Mouse (Mus musculus) midbrain, embryonic 15.5 days (tissue): ENCODE measurements around the gene Gm6525. TPM values are rescaled to one million over a fixed set of nuclear protein-coding genes. Genes with fewer than 3 reads are reported as not detected.

ENCODE experiments used
- ATAC-seq: fragments of 200-750 bp; cut with Nextera tagmentation; replicated peaks from 2 replicates; pipeline ENCODE4 v1.8.0; 2017; ENCODE audit warnings: moderate TSS enrichment
- H3K27ac ChIP-seq: fragments of 300-500 bp; sonication (generic); 2 replicates; pipeline ENCODE4 v1.5.1; 2015; ENCODE audit warnings: mild to moderate bottlenecking, inconsistent platforms
- H3K27me3 ChIP-seq: fragments of 300-500 bp; sonication (generic); replicated peaks from 2 replicates; pipeline ENCODE4 v1.6.1; 2015; ENCODE audit warnings: inconsistent platforms
- H3K36me3 ChIP-seq: fragments of 300-500 bp; sonication (generic); replicated peaks from 2 replicates; pipeline ENCODE4 v1.6.1; 2015; ENCODE audit warnings: inconsistent platforms
- H3K4me1 ChIP-seq: fragments of 300-500 bp; sonication (generic); 2 replicates; pipeline ENCODE4 v1.6.1; 2015; ENCODE audit warnings: inconsistent platforms
- H3K4me2 ChIP-seq: fragments of 300-500 bp; sonication (generic); 2 replicates; pipeline ENCODE4 v1.6.1; 2015; ENCODE audit warnings: inconsistent platforms, mild to moderate bottlenecking, moderate library complexity
- H3K4me3 ChIP-seq: fragments of 300-500 bp; sonication (generic); 2 replicates; pipeline ENCODE4 v1.5.1; 2015; ENCODE audit warnings: mild to moderate bottlenecking, inconsistent platforms
- H3K9ac ChIP-seq: fragments of 300-500 bp; sonication (generic); 2 replicates; pipeline ENCODE4 v1.6.1; 2015; ENCODE audit warnings: mild to moderate bottlenecking, inconsistent platforms
- H3K9me3 ChIP-seq: fragments of 300-500 bp; sonication (generic); 2 replicates; pipeline ENCODE4 v1.6.1; 2016; ENCODE audit warnings: inconsistent platforms
- WGBS: fragments of 180-500 bp; shearing (Covaris S2); methylation state at CpG from one replicate; pipeline ENCODE4 v1.1.7; 2015; ENCODE audit warnings: mixed read lengths; 5-methylcytosine and 5-hydroxymethylcytosine counted together
- polyA plus RNA-seq: library from polyadenylated mRNA; unstranded; fragments of >200 nt; fragmentation: Nextera tagmentation; extraction: Ambion mirVana; gene quantifications from 2 replicates; pipeline ENCODE4 v1.2.1, GENCODE M21; 2015

Gm6525 gene
- polyA plus RNA-seq, 1 experiment from 2014 or later, result 2.5 TPM

DNA sequence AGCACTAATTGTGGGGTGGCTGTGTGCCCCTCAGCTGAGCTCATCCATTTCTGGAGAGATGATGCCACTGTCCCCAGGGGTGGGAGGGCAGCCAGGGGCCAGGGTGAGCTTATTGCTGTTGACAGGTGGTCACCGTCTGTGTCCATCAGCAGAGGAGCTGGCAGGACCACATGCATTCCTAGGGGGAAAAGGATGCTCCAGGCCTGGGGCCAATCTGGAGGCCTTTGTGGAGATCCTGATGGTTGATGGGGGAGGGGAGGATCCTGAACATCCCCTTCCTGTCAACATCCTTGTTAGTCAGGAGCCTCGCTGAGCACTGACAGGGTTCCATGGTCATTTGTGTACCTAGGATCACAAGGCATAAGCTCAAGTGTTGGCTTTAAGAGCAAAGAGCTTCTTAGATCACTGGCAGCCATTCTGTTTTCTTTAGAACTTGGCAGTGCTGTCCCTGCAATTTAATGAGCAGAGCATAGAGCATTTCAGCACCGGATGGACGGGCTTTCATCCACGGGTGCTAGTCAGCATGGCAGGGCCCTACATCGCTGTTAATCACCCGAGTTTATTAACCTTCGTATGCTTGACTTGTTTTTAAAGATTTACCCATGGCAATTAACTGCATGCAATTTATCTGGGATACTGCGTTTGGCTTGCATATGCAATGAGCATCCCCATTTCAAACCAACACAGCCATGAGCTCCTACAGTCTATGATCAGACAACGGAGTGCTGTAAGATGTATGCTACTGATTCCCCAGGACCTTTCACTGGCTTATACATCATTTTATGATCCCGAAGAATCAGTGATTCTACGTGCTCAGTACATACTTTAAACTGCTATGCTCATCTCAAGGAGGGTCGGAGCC, 26.9 kb downstream of the Gm6525 start:
- H3K9ac ChIP-seq, result no peak overlapping the region
- peak; percentile 75 for ATAC-seq
- peaks cover 23% of the 10 kb centered on the region for H3K36me3 ChIP-seq
- no peak overlapping the region for H3K4me2 ChIP-seq
- WGBS, result 51% methylated on average over 13 of the region's 13 CpGs
- H3K9me3 ChIP-seq, result no peaks in the 10 kb centered on the region
- H3K4me3 ChIP-seq, result no peak overlapping the region
- H3K27me3 ChIP-seq, result no peaks in the 10 kb centered on the region
- peak overlapping the region; percentile 48; the same call in 1 of the 2 replicates for H3K27ac ChIP-seq
- peaks cover 10% of the 10 kb centered on the region for H3K4me1 ChIP-seq

DNA sequence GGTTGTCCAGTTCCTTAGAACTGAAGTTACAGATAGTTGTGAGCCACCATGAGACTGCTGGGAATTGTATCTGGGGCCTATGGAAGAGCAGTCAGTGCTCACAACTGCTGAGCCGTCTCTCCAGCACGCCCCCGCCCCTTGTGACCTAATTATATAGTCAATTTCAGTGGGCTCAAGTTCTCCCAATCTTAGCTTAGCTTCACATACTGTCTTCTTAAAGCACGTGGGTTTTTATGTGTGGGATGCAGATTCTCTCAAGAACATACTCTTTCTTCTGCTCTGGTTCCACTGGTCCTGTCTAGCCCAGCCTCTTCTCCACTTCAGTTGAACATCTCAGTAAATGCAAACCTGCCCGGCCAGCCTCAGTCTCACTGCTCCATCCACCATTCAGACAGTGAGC, 30.7 kb downstream of the Gm6525 start:
- no peak overlapping the region for H3K4me2 ChIP-seq
- H3K9ac ChIP-seq, result no peak overlapping the region
- H3K4me1 ChIP-seq, result peaks cover 11% of the 10 kb centered on the region
- H3K36me3 ChIP-seq, result peaks cover 24% of the 10 kb centered on the region
- no peak overlapping the region for H3K27ac ChIP-seq
- no peak overlapping the region for H3K4me3 ChIP-seq
- WGBS, result 80% methylated on average over 5 of the region's 5 CpGs
- ATAC-seq, result no peak
- no peaks in the 10 kb centered on the region for H3K27me3 ChIP-seq
- no peaks in the 10 kb centered on the region for H3K9me3 ChIP-seq

DNA sequence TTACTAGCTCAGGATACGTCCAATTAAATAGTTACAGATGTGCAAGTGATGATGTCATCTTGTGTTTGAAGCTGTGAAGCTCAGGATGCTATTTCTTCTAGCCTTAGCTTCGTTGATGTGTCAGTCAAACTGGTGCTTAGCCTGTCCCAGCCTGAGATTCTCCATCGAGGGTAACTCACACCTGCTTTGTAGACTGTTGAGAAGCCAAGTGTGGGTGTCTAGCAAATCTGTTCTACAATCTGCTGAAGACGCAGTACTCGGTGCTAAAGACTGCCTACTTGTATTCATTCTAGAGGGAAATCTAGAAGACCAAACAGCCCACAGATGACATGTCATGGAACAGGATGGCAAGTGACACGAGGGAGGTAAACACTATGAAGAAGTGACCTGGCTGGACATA, 31.7 kb downstream of the Gm6525 start:
- WGBS, result 93% methylated on average over 6 of the region's 6 CpGs
- Histone ChIP-seq H3K27ac (no peak overlapping the region), H3K27me3 (no peaks in the 10 kb centered on the region), H3K36me3 (peaks cover 24% of the 10 kb centered on the region), H3K9ac (no peak overlapping the region), H3K9me3 (no peaks in the 10 kb centered on the region), H3K4me3 (no peak overlapping the region), H3K4me1 (peaks cover 17% of the 10 kb centered on the region), H3K4me2 (no peak overlapping the region)
- ATAC-seq, result no peak

DNA sequence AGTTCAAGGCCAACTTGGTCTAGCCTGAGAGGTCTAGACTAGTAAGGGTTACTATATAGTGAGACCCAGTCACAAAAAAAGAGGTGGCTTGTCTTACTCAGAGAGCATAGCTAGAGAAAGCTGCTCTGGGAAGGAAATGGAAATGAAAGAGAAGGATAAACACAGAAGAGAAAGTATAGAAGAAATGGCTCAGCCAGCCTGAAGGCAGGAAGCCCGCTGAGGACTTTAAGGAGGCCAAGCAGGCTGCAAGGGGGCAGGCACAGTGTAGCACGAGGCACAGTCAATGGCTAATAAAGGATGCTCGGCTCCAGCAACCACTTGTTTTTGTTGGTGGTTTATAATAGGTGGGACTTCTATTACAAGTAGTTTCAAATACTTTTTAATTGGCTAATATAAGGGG, 32.2 kb downstream of the Gm6525 start:
- H3K4me3 ChIP-seq, result no peak overlapping the region
- H3K36me3 ChIP-seq, result peaks cover 24% of the 10 kb centered on the region
- no peak for ATAC-seq
- no peaks in the 10 kb centered on the region for H3K27me3 ChIP-seq
- peaks cover 19% of the 10 kb centered on the region for H3K4me1 ChIP-seq
- no peaks in the 10 kb centered on the region for H3K9me3 ChIP-seq
- no peak overlapping the region for H3K27ac ChIP-seq
- H3K4me2 ChIP-seq, result no peak overlapping the region
- WGBS, result 89% methylated on average over 3 of the region's 3 CpGs
- H3K9ac ChIP-seq, result no peak overlapping the region

DNA sequence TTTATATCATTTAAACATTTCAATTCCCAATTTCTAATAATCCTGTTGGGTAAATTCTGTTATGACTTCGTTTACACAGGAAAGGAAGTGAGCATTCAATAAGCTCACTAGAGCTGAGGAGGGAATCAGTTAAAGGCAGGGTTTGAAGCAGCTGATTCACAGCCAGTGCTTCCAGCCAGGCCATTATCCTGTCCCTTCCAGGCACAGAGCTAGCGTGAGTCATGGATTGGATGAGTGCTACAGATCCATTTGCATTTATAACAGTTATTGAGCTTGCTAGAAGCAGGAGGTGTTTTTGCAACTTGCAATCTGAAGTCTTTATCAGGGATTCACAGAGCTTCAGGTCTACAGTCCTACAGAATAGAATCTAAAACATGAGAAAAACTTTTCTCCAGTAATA, 33.5 kb downstream of the Gm6525 start:
- Histone ChIP-seq H3K36me3 (peaks cover 20% of the 10 kb centered on the region), H3K9ac (no peak overlapping the region), H3K4me1 (peaks cover 22% of the 10 kb centered on the region), H3K4me2 (no peak overlapping the region), H3K27ac (no peak overlapping the region), H3K4me3 (no peak overlapping the region), H3K9me3 (no peaks in the 10 kb centered on the region), H3K27me3 (no peaks in the 10 kb centered on the region)
- 51% methylated on average over 2 of the region's 2 CpGs for WGBS
- no peak for ATAC-seq

DNA sequence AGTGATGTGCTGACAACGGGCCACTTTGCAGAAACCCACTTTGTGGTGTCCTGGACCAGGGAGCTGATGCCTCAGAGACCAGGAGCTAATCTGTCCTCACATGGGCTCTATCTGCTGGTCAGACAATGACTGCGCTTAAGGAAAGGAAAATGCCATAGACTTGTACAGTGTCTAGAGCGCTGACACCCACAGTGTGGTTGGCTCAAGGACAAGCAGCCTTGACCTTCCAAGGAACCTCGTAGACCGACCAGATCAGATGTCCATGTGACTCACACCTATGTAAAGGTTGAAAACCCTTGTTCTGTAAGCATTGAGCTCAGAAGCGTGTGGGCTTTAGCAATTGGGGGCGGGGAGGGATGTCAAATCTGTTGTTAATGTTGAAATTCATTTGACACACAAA, 34.6 kb downstream of the Gm6525 start:
- Histone ChIP-seq H3K27me3 (no peaks in the 10 kb centered on the region), H3K4me2 (no peak overlapping the region), H3K4me1 (peaks cover 27% of the 10 kb centered on the region), H3K4me3 (no peak overlapping the region), H3K9ac (no peak overlapping the region), H3K36me3 (peaks cover 19% of the 10 kb centered on the region), H3K27ac (no peak overlapping the region), H3K9me3 (no peaks in the 10 kb centered on the region)
- 95% methylated on average over 7 of the region's 7 CpGs for WGBS
- ATAC-seq, result no peak; the same call in 1 of the 2 replicates

DNA sequence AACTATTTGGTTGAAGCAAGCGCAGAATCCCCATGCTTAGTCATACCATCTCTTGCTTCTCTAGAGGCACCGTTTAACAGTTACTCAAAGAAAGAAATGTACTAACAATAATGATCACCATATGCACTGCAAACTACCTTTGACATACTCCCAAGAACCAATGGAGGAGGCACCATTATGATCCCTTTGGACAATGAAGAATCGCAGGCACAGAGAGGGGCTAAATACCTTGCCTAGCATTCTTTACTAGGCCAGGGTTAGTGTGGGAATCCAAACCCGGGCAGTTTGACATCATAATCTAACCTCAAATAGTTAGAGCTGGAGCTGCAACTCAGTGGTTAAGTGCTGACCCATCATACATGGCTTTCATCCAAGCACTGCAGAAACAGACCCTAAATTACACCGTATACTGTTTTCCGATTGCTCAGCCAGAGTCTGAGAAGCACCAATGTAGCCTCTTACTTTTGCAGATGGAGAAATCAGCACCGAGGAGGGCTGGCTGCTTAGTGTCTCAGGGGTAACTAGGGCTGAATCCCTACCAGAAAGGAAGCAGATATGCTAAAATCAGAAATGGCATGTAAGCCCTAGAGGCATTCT, 35.1 kb downstream of the Gm6525 start:
- no peaks in the 10 kb centered on the region for H3K9me3 ChIP-seq
- WGBS, result 84% methylated on average over 7 of the region's 7 CpGs
- H3K4me3 ChIP-seq, result no peak overlapping the region
- H3K27me3 ChIP-seq, result no peaks in the 10 kb centered on the region
- H3K9ac ChIP-seq, result no peak overlapping the region
- H3K4me1 ChIP-seq, result peaks cover 29% of the 10 kb centered on the region
- H3K27ac ChIP-seq, result no peak overlapping the region
- no peak overlapping the region for H3K4me2 ChIP-seq
- peaks cover 19% of the 10 kb centered on the region for H3K36me3 ChIP-seq
- ATAC-seq, result no peak

DNA sequence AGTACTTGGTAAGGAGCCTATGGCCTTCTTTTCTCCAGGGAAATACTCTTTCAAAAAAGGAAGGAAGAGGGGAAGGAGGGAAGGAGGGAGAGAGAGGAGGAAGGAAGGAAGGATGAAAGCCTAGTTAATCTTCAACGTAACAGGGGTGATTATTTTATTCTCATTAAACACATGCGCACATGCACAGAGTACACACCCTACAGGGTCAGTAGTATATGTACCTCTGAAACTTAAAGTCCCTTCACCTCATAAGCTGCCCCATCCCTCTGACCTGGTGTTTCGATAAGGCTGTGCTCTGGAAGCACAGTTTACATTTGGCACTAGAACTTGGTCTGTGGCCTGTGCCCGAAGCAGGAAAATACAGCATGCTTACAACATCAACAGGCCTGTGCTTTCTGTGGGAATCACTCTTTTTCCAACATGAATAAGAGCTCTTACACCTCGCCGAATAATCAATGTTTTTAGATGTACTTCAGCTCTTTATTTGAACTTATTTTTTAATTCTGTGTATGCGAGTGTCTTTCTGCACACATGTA, 37.5 kb downstream of the Gm6525 start:
- Histone ChIP-seq H3K27ac (no peak overlapping the region), H3K36me3 (peaks cover 10% of the 10 kb centered on the region), H3K27me3 (no peaks in the 10 kb centered on the region), H3K4me3 (no peak overlapping the region), H3K9ac (no peak overlapping the region), H3K9me3 (no peaks in the 10 kb centered on the region), H3K4me1 (peaks cover 53% of the 10 kb centered on the region), H3K4me2 (no peak overlapping the region)
- ATAC-seq, result no peak
- 84% methylated on average over 7 of the region's 7 CpGs for WGBS

DNA sequence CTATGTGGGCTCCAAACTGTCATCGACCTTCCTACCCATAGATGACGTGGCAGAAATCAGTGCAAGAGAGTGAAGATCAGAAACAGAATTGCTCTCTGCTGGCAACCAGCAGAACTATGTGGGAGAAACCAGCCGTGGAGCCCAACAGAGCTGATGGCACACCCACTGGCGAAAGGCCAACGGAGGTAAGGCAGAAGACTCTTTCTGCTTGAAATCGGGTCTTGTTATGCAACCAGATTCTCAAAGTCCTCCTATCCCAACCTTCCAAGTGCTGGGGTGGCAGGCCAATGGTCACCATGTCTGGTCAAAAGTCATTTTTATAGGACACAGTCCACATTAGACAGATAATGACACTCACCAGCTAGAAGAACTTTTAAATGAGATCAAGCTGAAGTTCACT, 40.6 kb downstream of the Gm6525 start:
- no peak overlapping the region for H3K4me3 ChIP-seq
- ATAC-seq, result no peak
- H3K27ac ChIP-seq, result no peak overlapping the region
- no peak overlapping the region for H3K4me2 ChIP-seq
- H3K36me3 ChIP-seq, result no peaks in the 10 kb centered on the region; the same call in 1 of the 2 replicates
- 74% methylated on average over 6 of the region's 6 CpGs for WGBS
- no peak overlapping the region for H3K9ac ChIP-seq
- H3K27me3 ChIP-seq, result no peaks in the 10 kb centered on the region
- peaks cover 83% of the 10 kb centered on the region for H3K4me1 ChIP-seq
- no peaks in the 10 kb centered on the region for H3K9me3 ChIP-seq

DNA sequence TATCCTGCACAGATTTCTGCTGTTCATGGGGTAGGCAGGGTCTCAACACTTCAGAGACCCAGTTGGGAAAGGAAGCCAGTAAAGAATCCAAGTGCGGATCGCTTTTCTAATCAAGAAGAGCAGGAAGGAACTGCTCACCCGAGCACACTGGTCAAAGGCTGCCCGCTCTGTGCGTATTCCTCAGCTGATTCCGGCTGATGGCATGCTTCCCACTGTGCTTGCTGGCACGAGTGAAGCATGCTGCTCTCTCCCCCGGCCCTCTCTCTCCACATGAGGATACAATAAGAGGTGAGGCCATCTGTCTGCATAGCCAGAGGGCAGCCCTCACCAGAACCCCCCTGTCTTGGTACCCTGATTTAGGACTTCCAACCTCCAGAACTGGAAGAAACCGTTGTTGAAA, 41.3 kb downstream of the Gm6525 start:
- peaks cover 76% of the 10 kb centered on the region for H3K4me1 ChIP-seq

DNA sequence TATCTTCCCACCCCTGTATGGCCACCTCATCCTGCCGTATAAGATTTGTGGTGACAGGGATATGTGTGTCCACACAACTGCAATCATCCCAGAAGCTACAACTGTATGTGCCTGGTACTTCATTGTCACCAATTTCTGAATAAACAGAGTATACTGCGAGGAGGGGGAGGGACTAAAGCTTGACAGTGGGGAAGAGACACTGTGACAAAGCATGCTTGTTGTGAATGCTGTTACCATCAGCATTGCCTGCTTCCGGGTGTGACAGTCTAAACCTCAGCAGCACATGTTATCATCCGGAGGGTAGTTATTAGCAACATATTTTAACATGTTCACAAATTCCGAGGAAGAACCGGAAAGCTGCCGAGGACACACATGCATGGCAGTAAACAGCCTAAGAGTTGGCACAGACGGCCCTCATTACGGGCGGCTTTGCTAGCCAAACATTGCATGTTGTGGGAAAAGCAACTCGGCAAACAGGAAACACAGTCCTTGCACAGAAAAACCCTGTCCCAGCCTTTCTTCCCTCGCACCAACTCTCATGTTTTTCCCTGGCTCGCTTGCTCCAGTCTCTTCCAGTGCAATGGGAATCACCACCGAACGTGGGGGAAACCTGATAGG, 41.9 kb downstream of the Gm6525 start:
- no peaks in the 10 kb centered on the region for H3K9me3 ChIP-seq
- peak overlapping the region; percentile 69 for H3K4me2 ChIP-seq
- H3K9ac ChIP-seq, result peak overlapping the region; percentile 36; the same call in 1 of the 2 replicates
- H3K4me3 ChIP-seq, result peak overlapping the region; percentile 16
- 64% methylated on average over 15 of the region's 15 CpGs for WGBS
- peaks cover 71% of the 10 kb centered on the region for H3K4me1 ChIP-seq
- peak overlapping the region; percentile 57 for H3K27ac ChIP-seq
- no peaks in the 10 kb centered on the region for H3K36me3 ChIP-seq
- ATAC-seq, result no peak
- H3K27me3 ChIP-seq, result no peaks in the 10 kb centered on the region

More for the DNA sequence above, 41.3 kb downstream of the Gm6525 start:
- Histone ChIP-seq H3K27me3 (no peaks in the 10 kb centered on the region), H3K9me3 (no peaks in the 10 kb centered on the region), H3K36me3 (no peaks in the 10 kb centered on the region), H3K4me3 (peak overlapping the region; percentile 16), H3K9ac (peak overlapping the region; percentile 18), H3K4me2 (peak overlapping the region; percentile 69), H3K27ac (peak overlapping the region; percentile 57)
- WGBS, result 24% methylated on average over 9 of the region's 9 CpGs
- peak; percentile 40; the same call in 1 of the 2 replicates for ATAC-seq
